Mouse (Mus musculus) heart, embryonic 11.5 days (tissue): ENCODE measurements around the gene Fxyd3. TPM values are rescaled to one million over a fixed set of nuclear protein-coding genes. Genes with fewer than 3 reads are reported as not detected.

Source experiments
- ATAC-seq: fragments of 200-750 bp; cut with Nextera tagmentation; replicated peaks from 2 replicates; pipeline ENCODE4 v1.8.0; 2017; ENCODE audit warnings: moderate library complexity; ENCODE audit not compliant: insufficient number of reproducible peaks, low FRiP score, low TSS enrichment
- H3K27ac ChIP-seq: fragments of 300-500 bp; sonication (generic); 2 replicates; pipeline ENCODE4 v1.5.1; 2014; ENCODE audit warnings: mild to moderate bottlenecking, low read depth, low read length
- H3K27me3 ChIP-seq: fragments of 300-500 bp; sonication (generic); 2 replicates; pipeline ENCODE4 v1.6.1; 2014; ENCODE audit warnings: mild to moderate bottlenecking, low read length, mixed read lengths; ENCODE audit not compliant: control insufficient read depth, insufficient read depth
- H3K36me3 ChIP-seq: fragments of 300-500 bp; sonication (generic); 2 replicates; pipeline ENCODE4 v1.6.1; 2014; ENCODE audit warnings: mild to moderate bottlenecking, low read length, moderate library complexity, mixed read lengths; ENCODE audit not compliant: control insufficient read depth, insufficient read depth
- H3K4me1 ChIP-seq: fragments of 300-500 bp; sonication (generic); 2 replicates; pipeline ENCODE4 v1.6.1; 2014; ENCODE audit warnings: low read length; ENCODE audit not compliant: control insufficient read depth, insufficient read depth
- H3K4me2 ChIP-seq: fragments of 300-500 bp; sonication (generic); 2 replicates; pipeline ENCODE4 v1.6.1; 2014; ENCODE audit warnings: mild to moderate bottlenecking, moderate library complexity
- H3K4me3 ChIP-seq: fragments of 300-500 bp; sonication (generic); 2 replicates; pipeline ENCODE4 v1.5.1; 2014; ENCODE audit warnings: low read depth, low read length
- H3K9ac ChIP-seq: fragments of 300-500 bp; sonication (generic); 2 replicates; pipeline ENCODE4 v1.6.1; 2014; ENCODE audit warnings: mild to moderate bottlenecking, low read depth, low read length, moderate library complexity
- H3K9me3 ChIP-seq: fragments of 300-500 bp; sonication (generic); replicated peaks from 2 replicates; pipeline ENCODE4 v1.6.1; 2016; ENCODE audit warnings: low read length; ENCODE audit not compliant: control insufficient read depth
- WGBS: fragments of 180-500 bp; shearing (Covaris S2); extraction: QIAGEN DNeasy Blood & Tissue Kit; methylation state at CpG from one replicate; pipeline ENCODE4 v1.1.7; 2014; ENCODE audit not compliant: insufficient replicate concordance; 5-methylcytosine and 5-hydroxymethylcytosine counted together
- polyA plus RNA-seq: library from polyadenylated mRNA; unstranded; fragments of >200 nt; fragmentation: Nextera tagmentation; extraction: Ambion mirVana; gene quantifications from 2 replicates; pipeline ENCODE4 v1.2.1, GENCODE M21; 2014

The Fxyd3 gene
- polyA plus RNA-seq, 1 experiment from 2014 or later: 1.8 TPM

DNA sequence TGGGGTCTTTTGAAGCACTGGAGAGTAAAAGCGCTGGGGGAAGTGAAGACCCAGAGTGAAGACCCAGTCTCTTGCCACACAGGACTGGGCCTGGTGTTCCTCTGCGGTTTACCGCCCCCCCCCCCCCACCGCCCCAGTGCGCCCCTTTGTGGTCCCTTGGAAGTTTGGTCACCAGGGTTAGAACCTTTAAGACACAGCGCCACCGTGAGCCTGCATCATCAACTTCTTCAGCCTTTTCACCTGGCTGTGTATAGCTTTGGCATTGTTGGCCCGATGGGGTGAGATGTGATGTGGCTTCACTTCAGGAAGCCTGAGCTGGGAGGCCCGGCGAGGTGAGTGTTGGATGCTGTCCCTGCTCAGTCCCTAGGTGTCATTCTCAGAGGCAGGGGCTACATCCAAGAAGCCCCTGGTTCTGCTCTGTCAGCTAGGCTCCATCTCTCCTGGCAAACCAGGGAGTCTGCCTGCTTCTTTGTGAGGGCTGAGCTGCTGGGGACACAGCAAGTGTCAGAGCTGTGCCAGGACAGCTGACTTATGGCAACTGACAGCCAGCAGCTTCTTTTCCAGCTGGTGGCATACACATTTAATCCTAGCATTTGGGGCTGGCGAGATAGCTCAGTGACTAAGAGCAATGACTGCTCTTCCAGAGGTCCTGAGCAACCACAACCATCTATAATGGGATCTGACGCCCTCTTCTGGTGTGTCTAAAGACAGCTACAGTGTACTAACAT lies 18.4 kb upstream of the Fxyd3 start:
- H3K4me2 ChIP-seq: no peak overlapping the region
- H3K27me3 ChIP-seq: no peaks in the 10 kb centered on the region; the same call in 1 of the 2 replicates
- H3K4me3 ChIP-seq: no peak overlapping the region
- H3K4me1 ChIP-seq: no peaks in the 10 kb centered on the region
- H3K27ac ChIP-seq: no peak overlapping the region
- 28% methylated on average over 12 of the region's 12 CpGs for WGBS
- no peaks in the 10 kb centered on the region for H3K36me3 ChIP-seq
- H3K9ac ChIP-seq: no peak overlapping the region
- ATAC-seq: no peak
- H3K9me3 ChIP-seq: no peaks in the 10 kb centered on the region

DNA sequence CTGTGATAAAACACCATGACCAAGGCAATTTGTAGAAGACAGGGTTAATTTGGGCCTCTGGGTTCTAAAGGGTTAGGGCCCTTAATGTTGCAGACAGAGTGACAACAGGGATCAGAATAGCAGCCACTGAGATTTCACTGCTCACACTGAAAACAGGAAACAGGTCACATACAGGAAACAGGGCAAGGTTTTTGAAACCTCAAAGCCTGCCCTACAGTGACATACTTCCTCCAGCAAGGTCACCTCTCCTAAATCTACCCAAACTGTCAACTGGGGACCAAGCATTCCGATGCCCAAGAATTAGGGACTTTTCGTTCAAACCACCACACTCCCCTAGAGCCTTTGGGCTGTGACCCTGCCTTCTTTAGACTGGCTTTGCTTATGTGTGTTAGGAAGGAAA lies 13.2 kb upstream of the Fxyd3 start:
- H3K4me3 ChIP-seq: no peak overlapping the region
- no peak overlapping the region for H3K9ac ChIP-seq
- H3K4me1 ChIP-seq: no peaks in the 10 kb centered on the region
- WGBS: 70% methylated on average over 2 of the region's 2 CpGs
- H3K9me3 ChIP-seq: no peaks in the 10 kb centered on the region
- H3K4me2 ChIP-seq: no peak overlapping the region
- ATAC-seq: no peak
- no peaks in the 10 kb centered on the region; the same call in 1 of the 2 replicates for H3K27me3 ChIP-seq
- H3K27ac ChIP-seq: no peak overlapping the region
- H3K36me3 ChIP-seq: no peaks in the 10 kb centered on the region

DNA sequence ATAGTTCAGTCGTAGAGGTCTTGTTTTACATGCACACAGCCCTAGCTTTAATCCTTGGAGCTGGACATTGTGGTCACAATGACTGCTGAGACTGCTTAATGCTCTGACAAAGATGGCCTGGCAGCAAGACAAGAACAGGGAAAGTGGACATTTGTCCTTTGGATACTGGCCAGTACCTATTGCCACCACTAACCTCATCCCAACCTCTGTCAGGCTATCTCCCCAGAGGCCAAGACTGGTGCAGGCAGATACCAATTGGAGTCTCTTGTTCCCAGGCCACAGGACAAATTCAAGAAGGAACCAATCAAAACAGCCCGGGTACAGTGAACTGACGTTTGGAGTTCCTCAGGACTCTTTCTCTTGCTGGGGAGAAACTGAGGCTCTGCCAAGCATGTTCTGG lies 11.7 kb upstream of the Fxyd3 start:
- no peak for ATAC-seq
- 56% methylated on average over 3 of the region's 3 CpGs for WGBS
- no peak overlapping the region for H3K27ac ChIP-seq
- H3K4me1 ChIP-seq: no peaks in the 10 kb centered on the region
- no peaks in the 10 kb centered on the region for H3K27me3 ChIP-seq
- H3K9me3 ChIP-seq: no peaks in the 10 kb centered on the region
- H3K9ac ChIP-seq: no peak overlapping the region
- no peaks in the 10 kb centered on the region for H3K36me3 ChIP-seq
- H3K4me3 ChIP-seq: no peak overlapping the region
- H3K4me2 ChIP-seq: no peak overlapping the region

DNA sequence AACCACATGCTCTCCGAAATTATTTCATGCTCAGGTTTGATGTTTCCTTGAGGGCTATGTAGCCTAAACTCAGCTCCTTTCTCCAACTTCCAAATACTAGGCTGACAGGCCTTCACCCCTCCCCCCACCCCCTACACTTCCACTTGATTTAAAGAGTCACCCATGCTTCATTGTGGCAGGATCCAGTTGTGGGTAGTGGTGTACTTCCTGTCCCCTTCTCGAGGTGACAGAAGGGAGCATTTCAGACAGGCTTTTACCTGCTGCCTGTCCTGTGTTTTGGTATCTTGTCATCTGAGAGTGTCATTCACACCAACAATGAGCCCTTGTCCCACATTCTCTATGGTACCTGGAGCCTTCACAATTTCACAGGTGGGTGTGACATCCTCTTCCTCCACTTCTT lies 10.8 kb upstream of the Fxyd3 start:
- no peaks in the 10 kb centered on the region for H3K4me1 ChIP-seq
- WGBS: 47% methylated on average over 2 of the region's 2 CpGs
- H3K27ac ChIP-seq: no peak overlapping the region
- H3K4me3 ChIP-seq: no peak overlapping the region
- H3K27me3 ChIP-seq: no peaks in the 10 kb centered on the region
- no peaks in the 10 kb centered on the region for H3K9me3 ChIP-seq
- H3K4me2 ChIP-seq: no peak overlapping the region
- no peak for ATAC-seq
- H3K9ac ChIP-seq: no peak overlapping the region
- H3K36me3 ChIP-seq: no peaks in the 10 kb centered on the region

DNA sequence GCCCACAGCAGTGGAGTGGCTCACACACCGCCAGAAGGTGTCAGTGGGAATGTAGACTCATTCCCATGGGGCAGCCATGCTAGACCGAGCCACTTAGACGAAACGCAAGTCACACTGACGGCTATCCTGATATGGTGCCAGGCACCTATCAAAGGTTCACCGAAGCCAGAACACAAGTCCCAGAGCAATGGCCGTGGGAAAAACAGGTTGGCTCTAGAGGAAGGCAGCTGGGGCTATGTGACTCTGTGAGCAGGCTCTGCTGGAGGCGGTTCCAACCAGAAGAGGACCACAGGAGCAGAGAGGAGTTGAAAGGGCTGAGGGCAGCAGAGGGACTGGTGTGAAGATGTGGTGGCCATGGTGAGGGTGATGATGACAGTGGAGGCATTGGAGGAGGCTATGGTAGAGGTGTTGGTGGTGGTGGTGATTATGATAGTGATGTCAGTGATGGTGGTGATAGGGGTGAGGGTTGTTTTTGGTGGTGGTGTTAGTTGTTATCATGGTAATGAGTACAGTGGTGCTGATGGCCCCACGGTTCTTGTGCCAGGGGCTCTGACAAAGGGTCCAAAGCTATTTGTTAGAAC lies 9.8 kb upstream of the Fxyd3 start:
- WGBS: 80% methylated on average over 9 of the region's 9 CpGs
- no peak overlapping the region for H3K9ac ChIP-seq
- no peak overlapping the region for H3K4me2 ChIP-seq
- H3K4me1 ChIP-seq: no peaks in the 10 kb centered on the region
- no peak overlapping the region for H3K27ac ChIP-seq
- no peaks in the 10 kb centered on the region for H3K36me3 ChIP-seq
- H3K27me3 ChIP-seq: no peaks in the 10 kb centered on the region
- ATAC-seq: no peak
- no peak overlapping the region for H3K4me3 ChIP-seq
- no peaks in the 10 kb centered on the region for H3K9me3 ChIP-seq

DNA sequence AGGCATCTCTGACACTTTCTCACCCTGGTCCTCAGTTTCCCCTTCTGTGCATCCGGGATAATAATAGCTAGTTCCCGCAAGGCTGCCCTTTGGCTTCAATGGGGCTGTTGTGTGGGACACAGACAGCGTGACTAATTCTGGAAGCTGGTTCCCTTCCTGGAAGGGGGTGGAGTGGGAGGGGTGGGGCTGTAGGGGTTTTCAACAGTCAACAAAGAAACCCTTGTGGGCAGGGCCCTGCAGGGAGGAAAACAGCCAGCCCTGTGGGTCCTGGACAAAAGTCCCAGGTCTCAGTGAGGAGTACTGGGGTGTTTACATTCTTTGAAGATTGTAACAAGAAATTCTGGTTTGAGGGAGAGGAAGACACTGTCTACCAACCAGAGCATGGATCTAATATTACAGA lies 8.7 kb upstream of the Fxyd3 start:
- WGBS: 55% methylated on average over 3 of the region's 3 CpGs
- Histone ChIP-seq H3K27me3 (no peaks in the 10 kb centered on the region), H3K4me3 (no peak overlapping the region), H3K4me1 (no peaks in the 10 kb centered on the region), H3K4me2 (no peak overlapping the region), H3K36me3 (no peaks in the 10 kb centered on the region), H3K9ac (no peak overlapping the region), H3K9me3 (no peaks in the 10 kb centered on the region), H3K27ac (0 out of 2 replicates have a peak overlapping the region, but pooled peaks have one; percentile 15)
- no peak for ATAC-seq

DNA sequence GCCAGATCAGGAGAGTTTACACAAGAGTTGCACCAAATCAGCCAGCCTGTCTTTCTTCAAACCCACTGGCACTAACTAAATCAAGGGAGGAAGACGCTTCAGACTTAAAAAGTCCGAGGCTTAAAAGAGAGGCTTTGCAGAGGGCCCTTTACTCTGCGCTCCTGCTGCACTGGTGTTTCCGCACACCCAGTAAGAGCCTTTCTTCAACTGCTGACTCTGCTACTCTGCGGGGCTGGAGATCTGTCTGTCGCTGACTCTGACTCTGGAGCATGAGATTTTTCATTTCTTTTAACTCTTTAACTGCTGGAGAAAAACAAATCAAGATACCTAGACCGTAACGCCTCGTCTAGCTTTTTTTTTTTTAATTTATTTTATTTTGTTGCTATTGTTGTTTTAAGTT lies 7.6 kb upstream of the Fxyd3 start:
- 60% methylated on average over 9 of the region's 9 CpGs for WGBS

DNA sequence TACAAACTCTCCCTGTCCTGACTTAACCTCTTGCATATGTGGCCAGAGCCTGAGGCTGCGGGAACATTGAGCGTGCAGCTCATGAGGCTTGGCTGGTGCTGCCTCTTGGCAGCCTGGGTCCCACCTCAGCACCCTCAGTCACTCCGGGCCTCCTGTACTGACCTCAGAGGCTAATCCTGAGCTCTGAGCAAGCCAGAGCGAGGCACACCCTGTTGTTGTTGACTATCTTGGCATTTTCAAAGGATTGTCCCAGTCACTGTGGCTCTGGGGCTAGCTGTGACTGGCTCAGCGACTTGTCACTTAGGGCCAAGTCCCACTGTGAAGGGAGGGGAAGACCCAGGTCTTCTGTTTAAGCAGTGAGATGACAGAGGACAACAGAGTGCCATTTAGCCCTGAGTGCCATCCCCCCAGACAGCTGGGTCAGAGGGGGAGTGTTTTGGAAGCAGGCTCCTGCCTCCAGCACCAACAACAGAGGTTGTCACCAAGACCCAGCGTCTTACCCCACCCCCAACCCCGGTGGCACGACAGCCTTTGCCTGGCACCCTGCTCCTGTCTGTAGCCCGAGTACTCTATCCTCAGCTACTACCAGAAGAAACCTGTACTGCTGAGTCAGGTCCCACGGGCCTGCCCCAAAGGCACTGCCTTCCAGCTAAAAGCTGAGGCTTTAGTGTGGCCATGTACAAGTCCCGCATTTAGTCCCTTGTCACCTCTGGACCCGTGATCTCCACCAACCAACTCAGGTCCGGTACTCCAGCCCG lies 6.5 kb upstream of the Fxyd3 start:
- Histone ChIP-seq H3K27me3 (no peaks in the 10 kb centered on the region), H3K36me3 (no peaks in the 10 kb centered on the region), H3K9ac (no peak overlapping the region), H3K4me1 (no peaks in the 10 kb centered on the region), H3K27ac (no peak overlapping the region), H3K4me2 (no peak overlapping the region), H3K9me3 (no peaks in the 10 kb centered on the region), H3K4me3 (no peak overlapping the region)
- WGBS: 57% methylated on average over 14 of the region's 14 CpGs
- ATAC-seq: no peak

More for the DNA sequence above, 7.6 kb upstream of the Fxyd3 start:
- no peak overlapping the region for H3K9ac ChIP-seq
- no peaks in the 10 kb centered on the region for H3K9me3 ChIP-seq
- no peaks in the 10 kb centered on the region for H3K27me3 ChIP-seq
- H3K4me2 ChIP-seq: no peak overlapping the region
- H3K4me3 ChIP-seq: no peak overlapping the region
- no peaks in the 10 kb centered on the region for H3K36me3 ChIP-seq
- H3K4me1 ChIP-seq: no peaks in the 10 kb centered on the region
- ATAC-seq: no peak
- no peak overlapping the region for H3K27ac ChIP-seq
